Mouse (Mus musculus): Measurements from ENCODE around the gene Olfr745.

Olfr745 gene

GRCm38 (mm10) chr14:50639088-50639487 lies at the start of gene Olfr745:
Olfr745 (plus strand) TSS chr14:50639388.
- no peak for DNase-seq (ENCODE audit: low read depth, low spot score)

GRCm38 (mm10) chr14:50614579-50614978 lies 24.6 kb upstream of the Olfr745 start, which contains the start of gene Olfr744:
Olfr744 (plus strand) TSS chr14:50614879.
- DNase-seq (ENCODE audit: low read depth, low spot score), result no peak

GRCm38 (mm10) chr14:50646783-50647182 lies 7.6 kb downstream of the Olfr745 start, which contains the start of gene Olfr746:
Olfr746 (plus strand) TSS chr14:50647083.
- DNase-seq (ENCODE audit: low read depth, low spot score), result no peak

GRCm38 (mm10) chr14:50693106-50693505 lies 53.9 kb downstream of the Olfr745 start, which contains the start of gene Olfr747:
Olfr747 (minus strand) TSS chr14:50693206.
- DNase-seq (ENCODE audit: low read depth, low spot score), result no peak
